Mouse (Mus musculus) frontal cortex, postnatal 10 days (tissue): ENCODE measurements around the gene Gpr37l1.
"Not testable (repeated sequence)": the region's sequence is repeated elsewhere in the genome, so short reads cannot be mapped to it uniquely, and the experiment has no call there.

Experiments used
- DNase-seq, 2 experiments: peaks; one replicate each; pipeline ENCODE4 v3.0.0; 2022; ENCODE audit warnings: low spot score in 2 of 2, mixed read lengths in 1 of 2

Gene Gpr37l1

DNA sequence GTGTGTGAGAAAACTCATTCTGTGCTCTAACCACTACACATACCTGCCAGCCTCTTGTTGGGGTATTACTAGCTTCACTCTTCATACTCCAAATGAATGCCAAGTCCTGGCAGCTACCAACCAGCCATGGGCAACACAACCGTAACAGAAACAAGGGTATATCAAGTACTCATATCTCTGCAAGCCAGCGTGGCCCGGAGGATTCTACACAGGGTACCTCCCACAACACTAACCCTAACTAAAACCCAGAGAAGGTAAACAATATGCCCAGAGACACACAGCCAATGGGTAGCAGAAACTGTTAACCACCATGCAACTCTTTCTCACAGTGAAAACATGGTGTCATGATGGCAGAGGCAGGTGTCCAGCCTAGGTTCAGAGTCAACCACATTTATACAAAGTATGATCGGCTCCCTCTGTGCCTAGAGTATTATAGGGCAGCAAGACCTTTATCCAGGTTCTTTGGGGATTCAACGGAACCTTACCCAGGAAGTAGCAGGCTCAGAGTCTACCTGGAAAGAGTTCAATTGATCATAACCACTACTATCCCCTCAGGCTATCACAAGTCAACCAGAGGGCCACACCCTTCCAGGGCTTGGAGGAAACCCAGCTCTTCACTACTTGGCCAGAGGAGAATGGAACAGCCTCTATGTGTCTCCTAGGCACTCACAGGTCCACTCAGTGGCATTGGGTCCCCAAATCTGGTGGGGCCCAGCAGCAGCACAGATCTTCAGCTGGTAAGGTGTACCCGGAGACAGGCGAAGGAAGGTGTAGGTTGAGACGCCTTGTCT, 42.7 kb downstream of the Gpr37l1 start:
- DNase-seq, result no peak

DNA sequence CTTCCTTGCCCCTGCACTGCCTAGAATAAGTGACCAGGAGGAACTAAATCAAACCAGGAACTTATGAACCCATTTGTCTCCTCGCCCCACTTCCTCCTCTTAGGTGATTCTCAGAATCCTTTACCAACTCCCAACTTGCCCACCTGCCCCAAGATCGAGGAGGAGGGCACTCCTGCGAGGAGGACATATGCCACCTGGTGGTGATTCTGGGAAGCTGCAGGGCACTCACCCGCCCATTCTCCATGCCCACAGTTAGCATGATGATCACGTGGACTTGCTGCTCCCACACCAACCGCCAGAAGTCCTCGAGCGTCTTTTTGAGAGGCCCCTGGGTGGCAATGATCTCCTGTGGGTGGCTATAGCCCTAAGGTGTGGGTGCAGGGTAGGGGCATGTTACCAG, 54.8 kb downstream of the Gpr37l1 start:
- no peak for DNase-seq

DNA sequence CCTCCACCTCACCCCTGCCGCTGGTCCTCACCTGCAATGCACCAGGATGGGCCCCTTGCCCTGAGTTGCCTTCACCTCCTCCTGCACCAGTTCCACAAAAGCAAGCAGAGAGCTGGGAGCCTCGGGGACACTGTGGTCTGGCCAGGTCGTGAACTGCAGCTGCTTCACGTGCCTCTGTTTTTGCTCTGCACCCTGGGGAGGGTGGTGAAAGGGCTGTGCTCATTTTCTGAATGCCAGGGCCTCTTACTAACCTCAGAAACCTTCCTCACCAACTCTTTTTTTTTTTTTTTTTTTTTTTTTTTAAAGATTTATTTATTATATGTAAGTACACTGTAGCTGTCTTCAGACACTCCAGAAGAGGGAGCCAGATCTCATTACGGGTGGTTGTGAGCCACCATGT, 56.2 kb downstream of the Gpr37l1 start:
- not testable (repeated sequence) for DNase-seq
